ENCODE assay signal across 9 mouse cellular contexts in the genomic region with DNA sequence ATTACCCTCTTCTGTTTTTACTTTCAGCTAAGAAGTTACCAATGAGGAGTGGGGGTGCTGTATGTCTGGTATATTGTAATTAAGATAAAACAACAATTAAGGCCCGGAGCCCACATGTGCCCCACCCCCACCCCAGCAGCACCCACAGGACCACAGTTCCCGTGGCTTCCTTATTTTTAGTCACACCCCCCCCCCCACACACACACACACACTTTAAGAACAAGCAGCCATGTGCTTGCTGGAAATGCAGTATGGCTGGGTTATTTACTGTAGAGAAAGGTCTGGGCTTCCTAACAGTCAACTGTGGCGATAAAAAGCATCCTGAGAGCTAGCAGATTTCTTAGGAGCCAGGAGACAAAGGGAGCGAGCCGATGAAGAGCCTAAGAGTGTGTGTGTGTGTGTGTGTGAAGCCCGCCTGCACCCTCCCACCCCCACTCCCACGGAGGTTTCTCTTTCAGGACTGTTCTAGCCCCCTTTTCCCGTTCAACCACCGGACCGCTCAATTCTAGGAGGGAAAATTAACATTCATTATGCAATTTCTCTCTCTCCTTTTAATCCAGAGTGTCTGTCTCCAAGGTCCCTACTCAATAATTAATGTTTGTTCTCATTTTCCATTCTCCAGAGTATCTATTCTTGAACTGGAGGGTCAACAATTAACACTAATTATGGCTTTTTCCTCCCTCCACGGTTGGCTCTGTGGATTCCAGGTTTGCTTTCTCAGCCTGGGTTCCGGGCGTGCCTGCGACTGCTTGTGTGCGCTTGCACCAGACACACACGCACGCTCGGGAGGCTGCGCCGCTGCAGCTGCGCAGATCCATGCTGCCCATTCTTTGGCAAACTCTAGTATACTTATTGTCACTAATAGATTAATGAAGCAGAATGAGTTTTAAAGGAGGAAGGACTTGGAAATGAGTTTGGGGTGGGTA. TPM values are rescaled to one million over a fixed set of nuclear protein-coding genes. Genes with fewer than 3 reads are reported as not detected.
DNase-seq lines count a peak whose midpoint lies in the region; ATAC-seq and TF ChIP-seq lines count a peak whose summit lies in the region.
"Had no signal": no experiment of that assay in that cellular context is flagged by ENCODE, and none has a peak within 500 bp of the region (broad histone marks: within the 10 kb centered on the region; RNA-seq: fewer than 3 reads in every experiment).

No protein-coding gene starts in this region.

- H3K27ac ChIP-seq in heart, embryonic 12.5 days (ENCODE audit: poor library complexity, severe bottlenecking), result no peak overlapping the region
- H3K27ac ChIP-seq in hindbrain, embryonic 13.5 days, result peak overlapping the region; percentile 88
- H3K27ac ChIP-seq in midbrain, embryonic 13.5 days, result peak overlapping the region; percentile 81

- peak overlapping the region; percentile 10; the same call in 1 of the 2 replicates for H3K4me3 ChIP-seq in heart, embryonic 12.5 days
- H3K4me3 ChIP-seq in hindbrain, embryonic 13.5 days, result peak overlapping the region; percentile 34
- H3K4me3 ChIP-seq in midbrain, embryonic 13.5 days (replicated peaks), result peak overlapping the region; percentile 27

- H3K9me3 ChIP-seq in heart, embryonic 12.5 days (replicated peaks), result no peaks in the 10 kb centered on the region
- no peaks in the 10 kb centered on the region for H3K9me3 ChIP-seq in hindbrain, embryonic 13.5 days
- H3K9me3 ChIP-seq in midbrain, embryonic 13.5 days, result no peaks in the 10 kb centered on the region
- H3K9me3 ChIP-seq: G1E had no signal

- no peak overlapping the region; the same call in 1 of the 2 replicates for H3K9ac ChIP-seq in heart, embryonic 12.5 days
- peak overlapping the region; percentile 70 for H3K9ac ChIP-seq in hindbrain, embryonic 13.5 days
- peak overlapping the region; percentile 58 for H3K9ac ChIP-seq in midbrain, embryonic 13.5 days (replicated peaks)

- no peaks in the 10 kb centered on the region for H3K36me3 ChIP-seq in heart, embryonic 12.5 days
- H3K36me3 ChIP-seq in hindbrain, embryonic 13.5 days, result no peaks in the 10 kb centered on the region
- H3K36me3 ChIP-seq in midbrain, embryonic 13.5 days, result no peaks in the 10 kb centered on the region
- H3K36me3 ChIP-seq: G1E had no signal

- TF ChIP-seq POLR2A in brain, embryonic 14.5 days (IDR thresholded peaks at IDR 0.05; ENCODE audit: borderline replicate concordance, extremely low read depth, insufficient read depth, insufficient read length, poor library complexity, severe bottlenecking), result peak; percentile 27; the same call in 1 of the 2 replicates

- no peak for ATAC-seq in heart, embryonic 12.5 days (ENCODE audit: insufficient number of reproducible peaks, low FRiP score)
- peak; percentile 91 for ATAC-seq in hindbrain, embryonic 13.5 days (ENCODE audit: low FRiP score)
- peak; percentile 94 for ATAC-seq in midbrain, embryonic 13.5 days

- 38% methylated on average over 21 of the region's 21 CpGs for WGBS in heart, embryonic 12.5 days
- 25% methylated on average over 21 of the region's 21 CpGs for WGBS in hindbrain, embryonic 13.5 days
- 20% methylated on average over 21 of the region's 21 CpGs for WGBS in midbrain, embryonic 13.5 days

- no peak for DNase-seq in heart, adult 9 months (ENCODE audit: low spot score in 2 of 2)
- DNase-seq in brain, embryonic 14.5 days (ENCODE audit: low read depth), result peak; percentile 93
- no peak for DNase-seq in thymus, postnatal 25 days
- no peak for DNase-seq in gastrocnemius, adult 8-10 months (ENCODE audit: low spot score in 2 of 2)
- DNase-seq in kidney, postnatal 10 days, result no peak

- peaks cover 10% of the 10 kb centered on the region for H3K4me1 ChIP-seq in heart, embryonic 12.5 days (replicated peaks)
- H3K4me1 ChIP-seq in hindbrain, embryonic 13.5 days (replicated peaks), result peaks cover 22% of the 10 kb centered on the region
- H3K4me1 ChIP-seq in midbrain, embryonic 13.5 days (replicated peaks), result peaks cover 19% of the 10 kb centered on the region

- H3K27me3 ChIP-seq in heart, embryonic 12.5 days (replicated peaks), result peaks cover 10% of the 10 kb centered on the region; the same call in 1 of the 2 replicates
- 0 out of 2 replicates have a peak, but pooled peaks cover 5% of the 10 kb centered on the region for H3K27me3 ChIP-seq in hindbrain, embryonic 13.5 days
- H3K27me3 ChIP-seq in midbrain, embryonic 13.5 days, result no peaks in the 10 kb centered on the region

- H3K4me2 ChIP-seq in heart, embryonic 12.5 days, result peak overlapping the region; percentile 56
- peak overlapping the region; percentile 56 for H3K4me2 ChIP-seq in hindbrain, embryonic 13.5 days
- peak overlapping the region; percentile 52 for H3K4me2 ChIP-seq in midbrain, embryonic 13.5 days (replicated peaks)

- TF ChIP-seq CTCF in brain, embryonic 14.5 days (IDR thresholded peaks at IDR 0.05; ENCODE audit: borderline replicate concordance, extremely low read depth, insufficient read depth, insufficient read length), result no peak

RNA-seq across cellular contexts. Expression of a gene that starts 58.5 kb away (rescaled TPM):
- polyA plus RNA-seq in heart, embryonic 12.5 days (2016; fragmentation: Nextera tagmentation; extraction: Ambion mirVana), result 0.15 TPM in 1 of 2 replicates, not detected in the other
- polyA plus RNA-seq in brain, embryonic 14.5 days (2012; rRNA removed), result 2.1 and 6.4 TPM in 2 replicates
- polyA plus RNA-seq in hindbrain, embryonic 13.5 days (2015; fragmentation: Nextera tagmentation; extraction: Ambion mirVana), result 7.9 and 8.6 TPM in 2 replicates
- polyA plus RNA-seq in midbrain, embryonic 13.5 days (2015; fragmentation: Nextera tagmentation; extraction: Ambion mirVana), result 7.2 and 8.8 TPM in 2 replicates
- 1 to 10 TPM in 2 of 4 experiments, under 1 TPM in 2; 0.56 to 1.8 (median 0.90) TPM for total RNA-seq in gastrocnemius, adult 8-10 months (2022)
